Mouse (Mus musculus): ENCODE measurements around the gene Gm17677. TPM values are rescaled to one million over a fixed set of nuclear protein-coding genes. Genes with fewer than 3 reads are reported as not detected.

Gm17677 gene
- not detected in 2 replicates for polyA plus RNA-seq (2015; fragmentation: Nextera tagmentation; extraction: Ambion mirVana)

- Histone ChIP-seq H3K9ac (no peak within 1 kb of the TSS), H3K36me3 (no peaks in the 10 kb centered on the region), H3K27ac (replicated peaks) (no peak within 1 kb of the TSS), H3K4me2 (replicated peaks) (no peak within 1 kb of the TSS), H3K9me3 (replicated peaks) (no peaks in the 10 kb centered on the region; the same call in 1 of the 2 replicates), H3K4me1 (no peaks in the 10 kb centered on the region), H3K27me3 (no peaks in the 10 kb centered on the region), H3K4me3 (replicated peaks) (no peak within 1 kb of the TSS)
- ATAC-seq (ENCODE audit: insufficient number of reproducible peaks, low FRiP score, low TSS enrichment, low read depth) = no peak
These were observed at the start of gene Gm17677 for GRCm38 (mm10) chr9:35740749-35741148. Gene Gm17677, plus strand, starts transcription at chr9:35741049.

GRCm38 (mm10) chr9:35691924-35692323, 48.9 kb upstream of the Gm17677 start:
- no peaks in the 10 kb centered on the region for H3K4me1 ChIP-seq
- no peak overlapping the region for H3K27ac ChIP-seq (replicated peaks)
- no peak for ATAC-seq (ENCODE audit: insufficient number of reproducible peaks, low FRiP score, low TSS enrichment, low read depth)
- 0 out of 2 replicates have a peak, but pooled peaks cover 3% of the 10 kb centered on the region for H3K9me3 ChIP-seq (replicated peaks)
- H3K36me3 ChIP-seq = no peaks in the 10 kb centered on the region
- H3K4me3 ChIP-seq (replicated peaks) = no peak overlapping the region
- H3K9ac ChIP-seq = no peak overlapping the region
- no peak overlapping the region for H3K4me2 ChIP-seq (replicated peaks)
- no peaks in the 10 kb centered on the region for H3K27me3 ChIP-seq

GRCm38 (mm10) chr9:35707265-35707664, 33.6 kb upstream of the Gm17677 start:
- Histone ChIP-seq H3K9me3 (replicated peaks) (no peaks in the 10 kb centered on the region), H3K4me1 (no peaks in the 10 kb centered on the region), H3K27me3 (no peaks in the 10 kb centered on the region), H3K9ac (no peak overlapping the region), H3K4me3 (replicated peaks) (no peak overlapping the region), H3K36me3 (no peaks in the 10 kb centered on the region), H3K27ac (replicated peaks) (no peak overlapping the region), H3K4me2 (replicated peaks) (no peak overlapping the region)
- ATAC-seq (ENCODE audit: insufficient number of reproducible peaks, low FRiP score, low TSS enrichment, low read depth) = no peak

GRCm38 (mm10) chr9:35756843-35757242, 16.0 kb downstream of the Gm17677 start:
- no peak overlapping the region for H3K4me3 ChIP-seq (replicated peaks)
- H3K27ac ChIP-seq (replicated peaks) = no peak overlapping the region
- no peak for ATAC-seq (ENCODE audit: insufficient number of reproducible peaks, low FRiP score, low TSS enrichment, low read depth)
- no peak overlapping the region for H3K9ac ChIP-seq
- no peaks in the 10 kb centered on the region for H3K4me1 ChIP-seq
- H3K27me3 ChIP-seq = no peaks in the 10 kb centered on the region
- H3K36me3 ChIP-seq = no peaks in the 10 kb centered on the region
- no peak overlapping the region for H3K4me2 ChIP-seq (replicated peaks)
- H3K9me3 ChIP-seq (replicated peaks) = no peaks in the 10 kb centered on the region

- no peak within 1 kb of the TSS for H3K4me3 ChIP-seq (replicated peaks)
- H3K36me3 ChIP-seq = no peaks in the 10 kb centered on the region
- no peaks in the 10 kb centered on the region for H3K27me3 ChIP-seq
- 58% methylated on average over 3 of the region's 3 CpGs for WGBS
- H3K9ac ChIP-seq = no peak within 1 kb of the TSS
- no peak within 1 kb of the TSS for H3K4me2 ChIP-seq (replicated peaks)
- ATAC-seq (ENCODE audit: insufficient number of reproducible peaks, low FRiP score, low TSS enrichment, low read depth) = no peak
- H3K4me1 ChIP-seq = no peaks in the 10 kb centered on the region
- H3K27ac ChIP-seq (replicated peaks) = no peak within 1 kb of the TSS
- 0 out of 2 replicates have a peak, but pooled peaks cover 5% of the 10 kb centered on the region for H3K9me3 ChIP-seq (replicated peaks)
These were observed 37.2 kb downstream of the Gm17677 start, which contains the start of gene Gm17727 for GRCm38 (mm10) chr9:35778009-35778408. Gene Gm17727, minus strand, starts transcription at chr9:35778109.

- no peak within 1 kb of the TSS for H3K4me3 ChIP-seq (replicated peaks)
- no peaks in the 10 kb centered on the region for H3K4me1 ChIP-seq
- no peak within 1 kb of the TSS for H3K9ac ChIP-seq
- H3K27ac ChIP-seq (replicated peaks) = no peak within 1 kb of the TSS
- WGBS = 91% methylated on average over 3 of the region's 3 CpGs
- H3K4me2 ChIP-seq (replicated peaks) = no peak within 1 kb of the TSS
- no peaks in the 10 kb centered on the region for H3K27me3 ChIP-seq
- no peaks in the 10 kb centered on the region for H3K36me3 ChIP-seq
- H3K9me3 ChIP-seq (replicated peaks) = 0 out of 2 replicates have a peak, but pooled peaks cover 5% of the 10 kb centered on the region
- ATAC-seq (ENCODE audit: insufficient number of reproducible peaks, low FRiP score, low TSS enrichment, low read depth) = no peak
These were observed 49.2 kb downstream of the Gm17677 start, which contains the start of the genes Gm27235 and D730048I06Rik for GRCm38 (mm10) chr9:35790001-35790400. Gene Gm27235, minus strand, starts transcription at chr9:35790101. Gene D730048I06Rik, minus strand, starts transcription at chr9:35790112.

Other genes starting within 250 kb of the Gm17677 start
- not detected in 2 replicates for gene Gm1113, start 222.8 kb upstream of the Gm17677 start, polyA plus RNA-seq (2015; fragmentation: Nextera tagmentation; extraction: Ambion mirVana)
- gene Ddx25, start 182.5 kb upstream of the Gm17677 start, polyA plus RNA-seq (2015; fragmentation: Nextera tagmentation; extraction: Ambion mirVana) = 2.3 and 2.8 TPM in 2 replicates
- 17.6 and 18.9 TPM in 2 replicates for gene Pus3, start 182.5 kb upstream of the Gm17677 start, polyA plus RNA-seq (2015; fragmentation: Nextera tagmentation; extraction: Ambion mirVana)
- gene Pate2, start 170.8 kb upstream of the Gm17677 start, polyA plus RNA-seq (2015; fragmentation: Nextera tagmentation; extraction: Ambion mirVana) = 0.53 and 1.1 TPM in 2 replicates
- 19.5 and 23.1 TPM in 2 replicates for gene Hyls1, start 170.7 kb upstream of the Gm17677 start, polyA plus RNA-seq (2015; fragmentation: Nextera tagmentation; extraction: Ambion mirVana)
- gene Pate4, start 129.1 kb upstream of the Gm17677 start, polyA plus RNA-seq (2015; fragmentation: Nextera tagmentation; extraction: Ambion mirVana) = 0.27 TPM in 1 of 2 replicates, not detected in the other
- not detected in 2 replicates for gene Pate3, start 92.8 kb upstream of the Gm17677 start, polyA plus RNA-seq (2015; fragmentation: Nextera tagmentation; extraction: Ambion mirVana)
- gene Pate1, start 53.7 kb upstream of the Gm17677 start, polyA plus RNA-seq (2015; fragmentation: Nextera tagmentation; extraction: Ambion mirVana) = not detected in 2 replicates
- gene Gm17727, start 37.1 kb downstream of the Gm17677 start, polyA plus RNA-seq (2015; fragmentation: Nextera tagmentation; extraction: Ambion mirVana) = not detected in 2 replicates
- gene Gm27235, start 49.1 kb downstream of the Gm17677 start, polyA plus RNA-seq (2015; fragmentation: Nextera tagmentation; extraction: Ambion mirVana) = not detected in 2 replicates
- gene D730048I06Rik, start 49.1 kb downstream of the Gm17677 start, polyA plus RNA-seq (2015; fragmentation: Nextera tagmentation; extraction: Ambion mirVana) = not detected in 2 replicates
- not detected in 2 replicates for gene 9230110F15Rik, start 103.1 kb downstream of the Gm17677 start, polyA plus RNA-seq (2015; fragmentation: Nextera tagmentation; extraction: Ambion mirVana)
- not detected in 2 replicates for gene 9230113P08Rik, start 167.4 kb downstream of the Gm17677 start, polyA plus RNA-seq (2015; fragmentation: Nextera tagmentation; extraction: Ambion mirVana)